In genomic region chr5:51937320-51937719, GRCm38 (mm10) we compare ENCODE assay signal across 34 mouse cellular contexts.
"Had no signal": no experiment of that assay in that cellular context is flagged by ENCODE, and none has a peak within 500 bp of the region (broad histone marks: within the 10 kb centered on the region; RNA-seq: fewer than 3 reads in every experiment).

No protein-coding gene starts in this region.

- H3K27me3 ChIP-seq: heart, embryonic 13.5 days; heart, embryonic 15.5 days; hindbrain, embryonic 12.5 days; hindbrain, embryonic 13.5 days; hindbrain, embryonic 15.5 days; intestine, embryonic 15.5 days; kidney, embryonic 15.5 days had no signal

- H3K4me2 ChIP-seq: heart, embryonic 11.5 days; heart, embryonic 13.5 days; heart, embryonic 15.5 days; hindbrain, embryonic 12.5 days; hindbrain, embryonic 13.5 days; hindbrain, embryonic 14.5 days; hindbrain, embryonic 15.5 days; intestine, embryonic 15.5 days; kidney, embryonic 15.5 days had no signal

- H3K9ac ChIP-seq: heart, embryonic 13.5 days; heart, embryonic 15.5 days; hindbrain, embryonic 12.5 days; hindbrain, embryonic 13.5 days; hindbrain, embryonic 14.5 days; hindbrain, embryonic 15.5 days; intestine, embryonic 15.5 days; kidney, embryonic 15.5 days had no signal

- ATAC-seq: hindbrain, embryonic 16.5 days; hindbrain, postnatal 0 days; inflammation-experienced regulatory T-cells, adult 6 months; intestine, embryonic 15.5 days; intestine, embryonic 16.5 days; intestine, postnatal 0 days had no signal

- H3K36me3 ChIP-seq: heart, embryonic 10.5 days; heart, embryonic 13.5 days; heart, embryonic 15.5 days; hindbrain, embryonic 10.5 days; hindbrain, embryonic 12.5 days; hindbrain, embryonic 13.5 days; hindbrain, embryonic 15.5 days; intestine, embryonic 15.5 days; kidney, embryonic 15.5 days had no signal

- H3K4me1 ChIP-seq: heart, embryonic 10.5 days; hindbrain, embryonic 12.5 days; hindbrain, embryonic 15.5 days; intestine, embryonic 15.5 days; kidney, embryonic 15.5 days had no signal

- H3K9me3 ChIP-seq: heart, embryonic 10.5 days; heart, embryonic 13.5 days; heart, embryonic 15.5 days; hindbrain, embryonic 10.5 days; hindbrain, embryonic 12.5 days; hindbrain, embryonic 13.5 days; hindbrain, embryonic 15.5 days; intestine, embryonic 15.5 days; kidney, embryonic 15.5 days had no signal

- DNase-seq: heart, postnatal 10 days; heart, postnatal 14 days; heart, postnatal 36 days; heart, postnatal 4 days; kidney, adult 11 months; kidney, adult 18-20 months; kidney, adult 2 months; kidney, adult 8-10 months; kidney, adult 9 months; kidney, postnatal 10 days; kidney, postnatal 14 days; kidney, postnatal 25 days; kidney, postnatal 36 days; kidney, postnatal 4 days; layer of hippocampus, adult 9-11 months; layer of hippocampus, postnatal 36 days had no signal

- H3K4me3 ChIP-seq: heart, embryonic 10.5 days; heart, embryonic 13.5 days; heart, embryonic 15.5 days; hindbrain, embryonic 10.5 days; hindbrain, embryonic 12.5 days; hindbrain, embryonic 13.5 days; hindbrain, embryonic 15.5 days; intestine, embryonic 15.5 days; kidney, embryonic 15.5 days; layer of hippocampus, adult 2 months had no signal

- H3K27ac ChIP-seq: heart, embryonic 10.5 days; heart, embryonic 13.5 days; heart, embryonic 15.5 days; hindbrain, embryonic 10.5 days; hindbrain, embryonic 12.5 days; hindbrain, embryonic 13.5 days; hindbrain, embryonic 14.5 days; hindbrain, embryonic 15.5 days; hindbrain, postnatal 0 days; intestine, embryonic 15.5 days; kidney, embryonic 15.5 days; kidney, postnatal 0 days; layer of hippocampus, adult 2 months had no signal
